18 mouse cellular contexts compared by ENCODE assay signal in genomic region chr17:5008761-5009160, GRCm38 (mm10). TPM values are rescaled to one million over a fixed set of nuclear protein-coding genes. Genes with fewer than 3 reads are reported as not detected.
A peak's percentile ranks its signal among the peaks of the same experiment; 100 is the strongest.
DNase-seq lines count a peak whose midpoint lies in the region; ATAC-seq lines count a peak whose summit lies in the region.
"Had no signal": no experiment of that assay in that cellular context is flagged by ENCODE, and none has a peak within 500 bp of the region (broad histone marks: within the 10 kb centered on the region; RNA-seq: fewer than 3 reads in every experiment).

No protein-coding gene starts in this region.

- 67% methylated on average over 5 of the region's 5 CpGs for WGBS in forebrain, embryonic 13.5 days
- 75% methylated on average over 5 of the region's 5 CpGs for WGBS in forebrain, embryonic 14.5 days
- WGBS in hindbrain, embryonic 14.5 days: 58% methylated on average over 5 of the region's 5 CpGs
- 61% methylated on average over 5 of the region's 5 CpGs for WGBS in hindbrain, embryonic 16.5 days
- 68% methylated on average over 5 of the region's 5 CpGs for WGBS in midbrain, embryonic 13.5 days
- WGBS in midbrain, embryonic 14.5 days: 71% methylated on average over 5 of the region's 5 CpGs

- no peak overlapping the region for H3K4me3 ChIP-seq in forebrain, embryonic 13.5 days
- H3K4me3 ChIP-seq in forebrain, embryonic 14.5 days (ENCODE audit: low read depth, low read length): no peak overlapping the region
- H3K4me3 ChIP-seq in hindbrain, embryonic 14.5 days (replicated peaks; ENCODE audit: low read length): no peak overlapping the region
- H3K4me3 ChIP-seq in hindbrain, embryonic 16.5 days (ENCODE audit: low read length): no peak overlapping the region
- no peak overlapping the region for H3K4me3 ChIP-seq in midbrain, embryonic 13.5 days (replicated peaks)
- no peak overlapping the region for H3K4me3 ChIP-seq in midbrain, embryonic 14.5 days (replicated peaks; ENCODE audit: low read depth, low read length)
- H3K4me3 ChIP-seq: layer of hippocampus, adult 2 months; left cerebral cortex, adult 2 months; stomach, embryonic 15.5 days had no signal

- DNase-seq in forebrain, embryonic 14.5 days (ENCODE audit: low spot score): no peak
- DNase-seq in hindbrain, embryonic 14.5 days (ENCODE audit: low spot score): no peak
- no peak for DNase-seq in midbrain, embryonic 14.5 days
- peak; percentile 42 for DNase-seq in yolk sac, embryonic 10.5 days (ENCODE audit: low spot score)
- DNase-seq in left cerebral cortex, adult 18-20 months (ENCODE audit: low spot score in 2 of 2): no peak
- DNase-seq: adrenal gland, postnatal 25 days; cerebellum, adult 9-11 months; embryo, embryonic 11 days; gastrocnemius, postnatal 10 days; spleen, adult 18-20 months had no signal

- ATAC-seq in forebrain, embryonic 13.5 days: no peak
- no peak for ATAC-seq in forebrain, embryonic 14.5 days
- no peak for ATAC-seq in hindbrain, embryonic 14.5 days (ENCODE audit: low FRiP score)
- no peak for ATAC-seq in hindbrain, embryonic 16.5 days
- ATAC-seq in midbrain, embryonic 13.5 days: peak; percentile 17; the same call in 1 of the 2 replicates
- no peak for ATAC-seq in midbrain, embryonic 14.5 days (ENCODE audit: low FRiP score, low TSS enrichment)
- ATAC-seq: intestine, postnatal 0 days had no signal

- peaks cover 28% of the 10 kb centered on the region for H3K27me3 ChIP-seq in forebrain, embryonic 13.5 days
- H3K27me3 ChIP-seq in forebrain, embryonic 14.5 days (replicated peaks; ENCODE audit: control insufficient read depth, insufficient read depth, low read length): no peaks in the 10 kb centered on the region
- H3K27me3 ChIP-seq in hindbrain, embryonic 14.5 days (ENCODE audit: control insufficient read depth, insufficient read depth, low read length): no peaks in the 10 kb centered on the region
- H3K27me3 ChIP-seq in hindbrain, embryonic 16.5 days (replicated peaks; ENCODE audit: control insufficient read depth, insufficient read depth, low read length): no peaks in the 10 kb centered on the region
- H3K27me3 ChIP-seq in midbrain, embryonic 13.5 days: no peaks in the 10 kb centered on the region; the same call in 1 of the 2 replicates
- no peaks in the 10 kb centered on the region for H3K27me3 ChIP-seq in midbrain, embryonic 14.5 days (ENCODE audit: control insufficient read depth, insufficient read depth, low read length)
- H3K27me3 ChIP-seq: stomach, embryonic 15.5 days had no signal

- H3K27ac ChIP-seq in forebrain, embryonic 13.5 days: no peak overlapping the region
- H3K27ac ChIP-seq in forebrain, embryonic 14.5 days (ENCODE audit: low read depth, low read length): no peak overlapping the region
- H3K27ac ChIP-seq in hindbrain, embryonic 14.5 days: no peak overlapping the region
- no peak overlapping the region for H3K27ac ChIP-seq in hindbrain, embryonic 16.5 days (ENCODE audit: low read depth, low read length)
- H3K27ac ChIP-seq in midbrain, embryonic 13.5 days: no peak overlapping the region
- H3K27ac ChIP-seq in midbrain, embryonic 14.5 days (replicated peaks; ENCODE audit: low read depth, low read length): no peak overlapping the region
- H3K27ac ChIP-seq: kidney, postnatal 0 days; layer of hippocampus, adult 2 months; left cerebral cortex, adult 2 months; stomach, embryonic 15.5 days had no signal

- H3K4me2 ChIP-seq in forebrain, embryonic 13.5 days: peak overlapping the region; percentile 55
- no peak overlapping the region for H3K4me2 ChIP-seq in forebrain, embryonic 14.5 days (ENCODE audit: low read length)
- H3K4me2 ChIP-seq in hindbrain, embryonic 14.5 days (replicated peaks): no peak overlapping the region
- H3K4me2 ChIP-seq in hindbrain, embryonic 16.5 days (ENCODE audit: low read length): no peak overlapping the region
- no peak overlapping the region for H3K4me2 ChIP-seq in midbrain, embryonic 13.5 days (replicated peaks)
- no peak overlapping the region for H3K4me2 ChIP-seq in midbrain, embryonic 14.5 days (ENCODE audit: low read length)
- H3K4me2 ChIP-seq: stomach, embryonic 15.5 days had no signal

- H3K36me3 ChIP-seq in forebrain, embryonic 13.5 days (ENCODE audit: poor library complexity, severe bottlenecking): no peaks in the 10 kb centered on the region
- H3K36me3 ChIP-seq in forebrain, embryonic 14.5 days (ENCODE audit: control insufficient read depth, insufficient read depth, low read length): no peaks in the 10 kb centered on the region
- H3K36me3 ChIP-seq in hindbrain, embryonic 14.5 days (replicated peaks; ENCODE audit: control insufficient read depth, insufficient read depth): no peaks in the 10 kb centered on the region
- H3K36me3 ChIP-seq in hindbrain, embryonic 16.5 days (ENCODE audit: control insufficient read depth, insufficient read depth, low read length): no peaks in the 10 kb centered on the region
- H3K36me3 ChIP-seq in midbrain, embryonic 13.5 days: no peaks in the 10 kb centered on the region
- no peaks in the 10 kb centered on the region for H3K36me3 ChIP-seq in midbrain, embryonic 14.5 days (ENCODE audit: control insufficient read depth, insufficient read depth, low read length)
- H3K36me3 ChIP-seq: stomach, embryonic 15.5 days had no signal

- H3K4me1 ChIP-seq in forebrain, embryonic 13.5 days: peaks cover 72% of the 10 kb centered on the region
- H3K4me1 ChIP-seq in forebrain, embryonic 14.5 days (ENCODE audit: control insufficient read depth, insufficient read depth, low read length): peaks cover 51% of the 10 kb centered on the region
- peaks cover 60% of the 10 kb centered on the region for H3K4me1 ChIP-seq in hindbrain, embryonic 14.5 days (replicated peaks; ENCODE audit: control insufficient read depth, insufficient read depth, low read length)
- H3K4me1 ChIP-seq in hindbrain, embryonic 16.5 days (ENCODE audit: control insufficient read depth, insufficient read depth, low read depth, low read length): peaks cover 56% of the 10 kb centered on the region
- H3K4me1 ChIP-seq in midbrain, embryonic 13.5 days (replicated peaks): peaks cover 85% of the 10 kb centered on the region
- H3K4me1 ChIP-seq in midbrain, embryonic 14.5 days (ENCODE audit: control insufficient read depth, insufficient read depth, low read length): peaks cover 51% of the 10 kb centered on the region

- H3K9me3 ChIP-seq in forebrain, embryonic 13.5 days (replicated peaks): no peaks in the 10 kb centered on the region
- no peaks in the 10 kb centered on the region for H3K9me3 ChIP-seq in forebrain, embryonic 14.5 days (replicated peaks; ENCODE audit: control insufficient read depth, low read length)
- no peaks in the 10 kb centered on the region for H3K9me3 ChIP-seq in hindbrain, embryonic 14.5 days (ENCODE audit: control insufficient read depth, low read length)
- H3K9me3 ChIP-seq in hindbrain, embryonic 16.5 days (ENCODE audit: control insufficient read depth, low read length): no peaks in the 10 kb centered on the region
- no peaks in the 10 kb centered on the region for H3K9me3 ChIP-seq in midbrain, embryonic 13.5 days
- H3K9me3 ChIP-seq in midbrain, embryonic 14.5 days (ENCODE audit: control insufficient read depth, low read length): no peaks in the 10 kb centered on the region
- H3K9me3 ChIP-seq: stomach, embryonic 15.5 days had no signal

- H3K9ac ChIP-seq in forebrain, embryonic 13.5 days: no peak overlapping the region; the same call in 1 of the 2 replicates
- H3K9ac ChIP-seq in forebrain, embryonic 14.5 days (ENCODE audit: low read length): no peak overlapping the region
- H3K9ac ChIP-seq in hindbrain, embryonic 14.5 days: peak overlapping the region; percentile 25; the same call in 1 of the 2 replicates
- no peak overlapping the region for H3K9ac ChIP-seq in hindbrain, embryonic 16.5 days (ENCODE audit: low read depth, low read length)
- H3K9ac ChIP-seq in midbrain, embryonic 13.5 days (replicated peaks): no peak overlapping the region
- H3K9ac ChIP-seq in midbrain, embryonic 14.5 days (replicated peaks; ENCODE audit: low read length): no peak overlapping the region
- H3K9ac ChIP-seq: stomach, embryonic 15.5 days had no signal

RNA-seq across cellular contexts. Expression of gene Arid1b, which starts 14.6 kb away (rescaled TPM):
- 11.7 and 12.9 TPM in 2 replicates for polyA plus RNA-seq in forebrain, embryonic 13.5 days (2015; fragmentation: Nextera tagmentation; extraction: Ambion mirVana)
- 11.1 and 14.7 TPM in 2 replicates for polyA plus RNA-seq in forebrain, embryonic 14.5 days (2014; fragmentation: Nextera tagmentation; extraction: Ambion mirVana)
- 18.8 and 20.5 TPM in 2 replicates for polyA plus RNA-seq in hindbrain, embryonic 14.5 days (2014; fragmentation: Nextera tagmentation; extraction: Ambion mirVana)
- 9.6 and 12.5 TPM in 2 replicates for polyA plus RNA-seq in hindbrain, embryonic 16.5 days (2015; fragmentation: Nextera tagmentation; extraction: Ambion mirVana)
- 14.0 and 14.8 TPM in 2 replicates for polyA plus RNA-seq in midbrain, embryonic 13.5 days (2015; fragmentation: Nextera tagmentation; extraction: Ambion mirVana)
- 22.8 and 23.8 TPM in 2 replicates for polyA plus RNA-seq in midbrain, embryonic 14.5 days (2014; fragmentation: Nextera tagmentation; extraction: Ambion mirVana)
- total RNA-seq in left cerebral cortex, adult 18-20 months (2021): 10 to 100 TPM; 72.6 to 72.7 TPM
